Mouse (Mus musculus): Measurements from ENCODE around the gene Slc25a44. TPM values are rescaled to one million over a fixed set of nuclear protein-coding genes. Genes with fewer than 3 reads are reported as not detected.

Gene Slc25a44
- polyA plus RNA-seq, 1 experiment = 41.6 TPM

- no peak for DNase-seq (ENCODE audit: low read depth)
- TF ChIP-seq POLR2A (IDR thresholded peaks at IDR 0.05; ENCODE audit: borderline replicate concordance, extremely low read depth, insufficient read depth, insufficient read length, poor library complexity, severe bottlenecking) (no peak), CTCF (IDR thresholded peaks at IDR 0.05; ENCODE audit: borderline replicate concordance, extremely low read depth, insufficient read depth, insufficient read length) (no peak)
Observed at GRCm38 (mm10) chr3:88427342-88427905, 2.5 kb upstream of the Slc25a44 start.

GRCm38 (mm10) chr3:88425708-88426420 lies 925 bp upstream of the Slc25a44 start:
- no peak for TF ChIP-seq POLR2A (IDR thresholded peaks at IDR 0.05; ENCODE audit: borderline replicate concordance, extremely low read depth, insufficient read depth, insufficient read length, poor library complexity, severe bottlenecking)
- TF ChIP-seq CTCF (IDR thresholded peaks at IDR 0.05; ENCODE audit: borderline replicate concordance, extremely low read depth, insufficient read depth, insufficient read length) = no peak
- DNase-seq (ENCODE audit: low read depth) = no peak

- no peak for DNase-seq (ENCODE audit: low read depth)
- no peak for TF ChIP-seq CTCF (IDR thresholded peaks at IDR 0.05; ENCODE audit: borderline replicate concordance, extremely low read depth, insufficient read depth, insufficient read length)
- TF ChIP-seq POLR2A (IDR thresholded peaks at IDR 0.05; ENCODE audit: borderline replicate concordance, extremely low read depth, insufficient read depth, insufficient read length, poor library complexity, severe bottlenecking) = no peak
Observed at GRCm38 (mm10) chr3:88425330-88425689, 371 bp upstream of the Slc25a44 start.

GRCm38 (mm10) chr3:88422020-88422720 lies 2.8 kb downstream of the Slc25a44 start:
- TF ChIP-seq CTCF (IDR thresholded peaks at IDR 0.05; ENCODE audit: borderline replicate concordance, extremely low read depth, insufficient read depth, insufficient read length) (no peak), POLR2A (IDR thresholded peaks at IDR 0.05; ENCODE audit: borderline replicate concordance, extremely low read depth, insufficient read depth, insufficient read length, poor library complexity, severe bottlenecking) (no peak)
- peak; percentile 41 for DNase-seq (ENCODE audit: low read depth)

GRCm38 (mm10) chr3:88420771-88421170 lies 4.2 kb downstream of the Slc25a44 start:
- DNase-seq (ENCODE audit: low read depth) = no peak
- no peak for TF ChIP-seq POLR2A (IDR thresholded peaks at IDR 0.05; ENCODE audit: borderline replicate concordance, extremely low read depth, insufficient read depth, insufficient read length, poor library complexity, severe bottlenecking)
- no peak for TF ChIP-seq CTCF (IDR thresholded peaks at IDR 0.05; ENCODE audit: borderline replicate concordance, extremely low read depth, insufficient read depth, insufficient read length)

- TF ChIP-seq CTCF (IDR thresholded peaks at IDR 0.05; ENCODE audit: borderline replicate concordance, extremely low read depth, insufficient read depth, insufficient read length) = no peak
- TF ChIP-seq POLR2A (IDR thresholded peaks at IDR 0.05; ENCODE audit: borderline replicate concordance, extremely low read depth, insufficient read depth, insufficient read length, poor library complexity, severe bottlenecking) = no peak
- DNase-seq (ENCODE audit: low read depth) = no peak
Observed at GRCm38 (mm10) chr3:88418016-88418415, 6.9 kb downstream of the Slc25a44 start.

- TF ChIP-seq POLR2A (IDR thresholded peaks at IDR 0.05; ENCODE audit: borderline replicate concordance, extremely low read depth, insufficient read depth, insufficient read length, poor library complexity, severe bottlenecking) (no peak), CTCF (IDR thresholded peaks at IDR 0.05; ENCODE audit: borderline replicate concordance, extremely low read depth, insufficient read depth, insufficient read length) (no peak)
- DNase-seq (ENCODE audit: low read depth) = no peak
Observed at GRCm38 (mm10) chr3:88415668-88416067, 9.3 kb downstream of the Slc25a44 start.

- no peak for DNase-seq (ENCODE audit: low read depth)
- TF ChIP-seq CTCF (IDR thresholded peaks at IDR 0.05; ENCODE audit: borderline replicate concordance, extremely low read depth, insufficient read depth, insufficient read length) (no peak), POLR2A (IDR thresholded peaks at IDR 0.05; ENCODE audit: borderline replicate concordance, extremely low read depth, insufficient read depth, insufficient read length, poor library complexity, severe bottlenecking) (no peak)
Observed at GRCm38 (mm10) chr3:88412636-88413035, 12.3 kb downstream of the Slc25a44 start.

- no peak for DNase-seq (ENCODE audit: low read depth)
- TF ChIP-seq CTCF (IDR thresholded peaks at IDR 0.05; ENCODE audit: borderline replicate concordance, extremely low read depth, insufficient read depth, insufficient read length) (no peak), POLR2A (IDR thresholded peaks at IDR 0.05; ENCODE audit: borderline replicate concordance, extremely low read depth, insufficient read depth, insufficient read length, poor library complexity, severe bottlenecking) (no peak)
Observed at GRCm38 (mm10) chr3:88411681-88412080, 13.3 kb downstream of the Slc25a44 start.

GRCm38 (mm10) chr3:88410645-88411031 lies 14.3 kb downstream of the Slc25a44 start:
- no peak for DNase-seq (ENCODE audit: low read depth)
- TF ChIP-seq POLR2A (IDR thresholded peaks at IDR 0.05; ENCODE audit: borderline replicate concordance, extremely low read depth, insufficient read depth, insufficient read length, poor library complexity, severe bottlenecking) (no peak), CTCF (IDR thresholded peaks at IDR 0.05; ENCODE audit: borderline replicate concordance, extremely low read depth, insufficient read depth, insufficient read length) (no peak)

- TF ChIP-seq POLR2A (IDR thresholded peaks at IDR 0.05; ENCODE audit: borderline replicate concordance, extremely low read depth, insufficient read depth, insufficient read length, poor library complexity, severe bottlenecking) = peak; percentile 73; the same call in 1 of the 2 replicates
- no peak for TF ChIP-seq CTCF (IDR thresholded peaks at IDR 0.05; ENCODE audit: borderline replicate concordance, extremely low read depth, insufficient read depth, insufficient read length)
- peak; percentile 96 for DNase-seq (ENCODE audit: low read depth)
Observed at GRCm38 (mm10) chr3:88409741-88410644, 14.9 kb downstream of the Slc25a44 start, which contains the start of gene Pmf1. Gene Pmf1 (minus strand): TSS chr3:88410331.

Data from brain, embryonic 14.5 days (tissue).